Mouse (Mus musculus) MEL (cell line): ENCODE data around the gene Gnai3.
A peak's percentile ranks its signal among the peaks of the same experiment; 100 is the strongest.

Experiments
- CTCF ChIP-seq, 3 experiments: IDR thresholded peaks in 2 of 3; conservative IDR thresholded peaks in 1 of 3; 2 replicates each; pipeline ENCODE4 v1.5.1; 2011 to 2012; ENCODE audit warnings: low read length in 3 of 3, low read depth in 2 of 3, mild to moderate bottlenecking in 2 of 3, improper control_type of control experiment in 1 of 3, inconsistent platforms in 1 of 3, mixed read lengths in 1 of 3, moderate library complexity in 1 of 3; ENCODE audit not compliant: control insufficient read depth in 1 of 3, insufficient read depth in 1 of 3, poor library complexity in 1 of 3, severe bottlenecking in 1 of 3
- E2F4 ChIP-seq: IDR thresholded peaks from 2 replicates; pipeline ENCODE4 v1.6.1; 2011; ENCODE audit warnings: low read depth, low read length, improper control_type of control experiment, borderline replicate concordance
- POLR2A ChIP-seq, 2 experiments: IDR thresholded peaks; 2 replicates each; pipeline ENCODE4 v1.6.1; 2011 to 2012; ENCODE audit warnings: low read length in 2 of 2, mild to moderate bottlenecking in 2 of 2, control low read depth in 1 of 2, improper control_type of control experiment in 1 of 2, low read depth in 1 of 2, moderate library complexity in 1 of 2; ENCODE audit not compliant: control insufficient read depth in 1 of 2, insufficient read depth in 1 of 2, poor library complexity in 1 of 2
- RCOR1 ChIP-seq: IDR thresholded peaks from 2 replicates; pipeline ENCODE4 v1.6.1; 2012; ENCODE audit warnings: low read depth, mild to moderate bottlenecking, inconsistent platforms, low read length, improper control_type of control experiment
- SIN3A ChIP-seq: IDR thresholded peaks from 2 replicates; pipeline ENCODE4 v1.6.1; 2012; ENCODE audit warnings: low read length, improper control_type of control experiment, inconsistent platforms
- USF1 ChIP-seq: IDR thresholded peaks from 2 replicates; pipeline ENCODE4 v1.6.1; 2014; ENCODE audit warnings: low read depth, mild to moderate bottlenecking, inconsistent platforms, low read length, improper control_type of control experiment, moderate library complexity

DNA sequence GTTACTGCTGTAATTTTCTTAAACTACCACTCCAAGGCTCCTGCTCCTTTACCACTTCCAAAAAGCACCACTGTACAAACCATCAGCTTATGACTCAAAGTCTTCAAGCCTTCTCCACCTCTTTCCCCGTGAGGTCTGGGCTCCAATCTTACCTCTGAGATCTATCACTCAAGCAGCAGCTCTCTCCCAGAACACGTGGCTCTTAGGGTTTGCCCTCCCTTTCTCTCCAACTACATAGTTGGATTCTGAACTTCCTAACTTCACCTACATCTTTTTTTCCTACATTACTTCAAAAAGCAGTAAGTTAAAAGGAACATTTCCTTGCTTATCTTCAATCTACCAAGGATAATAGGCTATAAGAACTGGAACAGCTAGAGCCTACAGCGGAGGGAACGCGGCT is 17.4 kb downstream of the Gnai3 start:
- TF ChIP-seq CTCF (IDR thresholded peaks at IDR 0.05 in 2 of 3, conservative IDR thresholded peaks at IDR 0.05 in 1 of 3; ENCODE audit: control insufficient read depth in 1 of 3, insufficient read depth in 1 of 3, low read depth in 2 of 3, low read length in 3 of 3, poor library complexity in 1 of 3, severe bottlenecking in 1 of 3) = no peak
- TF ChIP-seq SIN3A = no peak; the same call in 1 of the 2 replicates
- TF ChIP-seq POLR2A (IDR thresholded peaks at IDR 0.05; ENCODE audit: control insufficient read depth in 1 of 2, insufficient read depth in 1 of 2, low read depth in 1 of 2, low read length in 2 of 2, poor library complexity in 1 of 2) = no peak
- no peak for TF ChIP-seq RCOR1
- no peak for TF ChIP-seq E2F4
- peak; percentile 70 for TF ChIP-seq USF1
